Mouse (Mus musculus) CD8-positive naive resting alpha-beta T cell, adult 2 months (primary cell): ENCODE data around the gene Nthl1.

Source experiments
- DNase-seq, 2 experiments: peaks; one replicate each; pipeline ENCODE4 v3.0.0; 2022; ENCODE audit warnings: low read depth in 2 of 2, low spot score in 2 of 2

The Nthl1 gene

DNA sequence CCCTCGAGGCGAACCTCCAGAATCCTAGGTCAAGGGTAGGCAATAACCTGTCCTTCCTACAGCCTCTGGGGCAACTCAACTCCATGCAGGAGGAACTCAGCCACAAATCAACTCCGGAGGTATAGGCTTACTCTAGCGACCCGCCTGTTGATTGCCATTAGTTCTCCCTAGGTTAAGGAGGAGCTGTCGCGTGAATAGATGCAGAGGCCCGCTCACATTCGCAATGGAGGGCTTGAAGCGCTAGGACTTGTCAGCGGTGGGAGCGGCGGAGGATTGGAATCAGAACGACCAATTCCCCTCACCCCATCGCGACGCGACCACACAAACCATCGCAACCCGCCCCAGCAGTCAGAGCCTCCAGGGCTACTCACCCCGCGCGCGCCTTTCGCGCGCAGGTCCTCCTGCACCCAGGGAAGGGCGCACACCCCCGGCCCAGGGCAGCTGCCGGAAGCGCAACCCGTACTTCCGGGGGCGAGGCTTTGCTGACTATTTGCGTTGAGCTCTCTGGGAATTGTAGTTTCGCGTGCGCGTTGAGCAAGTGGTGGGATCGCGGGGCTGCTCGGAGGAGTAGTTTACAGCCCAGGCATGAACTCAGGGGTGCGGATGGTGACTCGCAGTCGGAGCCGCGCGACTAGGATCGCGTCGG, at the start of gene Nthl1, which contains the start of gene Tsc2:
Gene Nthl1, plus strand, starts transcription at position 514 of the 646 bp plus-strand sequence.
Gene Tsc2, minus strand, starts transcription at position 464 of the 646 bp plus-strand sequence.
- DNase-seq = peak; percentile 73 to 79

DNA sequence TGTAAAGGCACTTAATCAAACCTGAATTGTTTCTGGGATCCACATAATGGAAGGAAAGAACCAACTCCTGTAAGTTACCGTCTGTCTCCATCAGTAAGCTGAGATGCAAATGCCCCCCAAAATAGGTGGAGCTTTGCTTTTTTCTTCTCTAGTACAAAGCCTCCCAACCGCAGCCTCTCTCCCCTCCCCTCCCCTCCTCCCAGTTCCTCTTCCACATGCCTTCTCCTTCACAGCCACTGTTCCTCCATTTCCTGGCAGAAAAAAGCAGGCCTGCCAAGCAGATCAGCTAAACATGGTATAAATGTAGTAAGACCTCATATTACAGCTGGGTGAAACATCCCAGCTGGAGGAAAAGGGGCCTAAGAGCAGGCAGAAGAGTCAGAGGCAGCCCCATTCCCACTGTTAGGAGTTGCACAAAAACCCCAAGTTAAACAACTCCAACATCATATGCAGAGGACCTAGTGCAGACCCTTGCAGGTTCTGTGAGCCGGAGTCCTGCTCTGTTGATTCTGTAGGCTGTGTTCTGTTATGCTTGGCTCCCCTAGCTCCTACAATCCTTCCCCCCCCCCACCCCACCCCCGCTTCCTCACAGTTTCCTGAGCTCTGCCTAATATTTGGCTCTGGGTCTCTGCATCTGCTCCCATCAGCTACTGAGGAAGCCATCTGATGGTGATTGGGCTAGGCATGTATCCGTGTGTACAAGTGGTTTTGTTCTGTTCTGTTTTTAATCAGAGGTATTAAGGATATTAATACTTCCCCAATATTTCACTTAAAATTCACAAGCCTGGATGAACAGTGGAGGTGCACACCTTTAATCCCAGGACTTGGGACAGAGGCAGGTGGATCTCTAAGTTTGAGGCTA, 48.6 kb upstream of the Nthl1 start:
- no peak for DNase-seq

DNA sequence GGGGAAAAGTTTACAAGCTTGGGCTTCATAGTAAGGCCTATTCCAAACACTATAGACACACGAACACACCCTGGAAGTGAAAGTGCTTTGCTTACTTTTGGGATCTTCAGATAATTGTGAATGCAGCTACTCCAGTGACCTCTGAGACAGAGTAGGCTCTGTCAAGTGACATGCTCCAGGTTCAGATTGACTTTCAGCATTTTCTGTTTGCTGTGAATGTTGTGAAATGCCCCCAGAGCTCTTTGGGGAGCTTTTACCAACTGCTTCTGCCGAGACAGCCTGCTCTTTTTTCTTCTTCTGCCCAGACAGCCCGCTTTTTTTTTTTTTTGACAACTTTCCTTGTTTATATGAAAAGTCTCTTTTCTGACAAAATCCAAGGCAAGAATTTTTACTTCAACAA, 48.0 kb upstream of the Nthl1 start:
- DNase-seq = no peak

DNA sequence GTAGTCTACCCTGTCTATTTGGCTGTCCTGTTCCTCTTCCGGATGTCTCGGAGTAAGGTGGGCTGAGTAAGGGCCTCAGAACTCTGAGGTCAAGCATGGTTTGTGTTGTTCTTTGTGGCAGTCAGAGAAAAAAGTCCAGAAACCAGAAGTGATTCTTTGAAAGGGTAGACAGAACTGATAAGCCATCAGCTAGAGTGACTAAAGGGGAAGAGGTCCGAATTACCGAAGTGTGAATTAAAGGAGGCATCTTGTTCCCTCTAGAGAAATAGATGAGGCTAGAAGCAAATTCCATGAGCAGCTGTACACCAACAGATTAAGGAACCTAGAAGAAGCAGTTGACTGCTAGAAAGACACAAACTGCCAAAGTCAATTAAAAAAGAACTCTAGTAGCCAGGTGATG, 45.9 kb upstream of the Nthl1 start:
- DNase-seq = no peak

DNA sequence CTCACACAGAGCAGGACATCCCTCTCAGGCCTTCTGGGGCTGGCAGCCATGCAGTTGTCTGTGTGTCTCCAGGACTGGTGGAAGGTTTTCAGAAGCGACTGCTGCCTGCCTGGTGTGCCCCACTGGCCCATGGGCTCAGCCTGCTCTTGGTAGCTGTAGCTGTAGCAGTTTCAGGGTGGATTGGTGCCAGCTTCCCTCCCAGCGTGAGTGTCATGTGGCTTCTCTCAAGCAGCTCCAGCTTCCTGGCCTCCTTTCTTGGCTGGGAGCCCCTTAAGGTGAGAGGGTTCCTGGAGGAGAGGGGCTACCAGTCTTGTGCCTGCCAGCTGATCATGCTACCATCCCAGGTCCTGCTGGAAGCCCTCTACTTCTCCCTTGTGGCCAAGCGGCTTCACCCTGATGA, 41.5 kb upstream of the Nthl1 start:
- no peak for DNase-seq

DNA sequence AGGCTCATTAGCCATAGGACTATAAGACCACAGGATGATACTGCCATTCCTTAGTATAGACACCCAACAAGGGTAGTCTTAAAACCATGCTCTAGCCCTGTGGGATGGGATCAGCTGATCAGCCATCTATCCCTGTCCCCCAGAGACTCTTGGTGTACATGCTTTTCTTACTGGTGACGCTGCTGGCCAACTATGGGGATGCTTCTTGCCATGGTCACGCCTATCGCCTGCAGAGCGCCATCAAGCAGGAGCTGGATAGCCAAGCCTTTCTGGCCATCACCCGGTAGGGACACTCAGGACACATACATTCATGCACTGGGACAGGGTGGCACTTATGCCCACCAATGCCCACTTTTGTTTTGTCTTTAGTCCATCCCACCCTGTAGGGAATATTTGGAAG, 40.8 kb upstream of the Nthl1 start:
- no peak for DNase-seq

DNA sequence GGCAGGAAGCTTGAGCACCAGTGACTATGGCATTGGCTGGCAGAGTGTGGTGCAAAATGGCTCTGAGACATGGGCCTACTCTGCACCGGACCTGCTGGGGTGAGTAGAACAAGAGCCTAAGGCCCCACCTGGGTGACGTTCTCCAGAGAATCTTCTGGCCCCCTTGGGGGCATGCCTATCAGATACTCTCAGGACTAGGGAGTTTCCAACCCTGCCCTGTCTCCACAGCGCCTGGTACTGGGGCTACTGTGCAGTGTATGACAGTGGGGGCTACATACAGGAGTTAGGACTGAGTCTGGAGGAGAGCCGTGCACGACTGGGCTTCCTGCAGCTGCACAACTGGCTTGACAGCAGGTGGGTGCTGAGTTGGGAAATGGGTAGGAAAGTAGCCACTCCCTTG, 39.2 kb upstream of the Nthl1 start:
- no peak for DNase-seq

DNA sequence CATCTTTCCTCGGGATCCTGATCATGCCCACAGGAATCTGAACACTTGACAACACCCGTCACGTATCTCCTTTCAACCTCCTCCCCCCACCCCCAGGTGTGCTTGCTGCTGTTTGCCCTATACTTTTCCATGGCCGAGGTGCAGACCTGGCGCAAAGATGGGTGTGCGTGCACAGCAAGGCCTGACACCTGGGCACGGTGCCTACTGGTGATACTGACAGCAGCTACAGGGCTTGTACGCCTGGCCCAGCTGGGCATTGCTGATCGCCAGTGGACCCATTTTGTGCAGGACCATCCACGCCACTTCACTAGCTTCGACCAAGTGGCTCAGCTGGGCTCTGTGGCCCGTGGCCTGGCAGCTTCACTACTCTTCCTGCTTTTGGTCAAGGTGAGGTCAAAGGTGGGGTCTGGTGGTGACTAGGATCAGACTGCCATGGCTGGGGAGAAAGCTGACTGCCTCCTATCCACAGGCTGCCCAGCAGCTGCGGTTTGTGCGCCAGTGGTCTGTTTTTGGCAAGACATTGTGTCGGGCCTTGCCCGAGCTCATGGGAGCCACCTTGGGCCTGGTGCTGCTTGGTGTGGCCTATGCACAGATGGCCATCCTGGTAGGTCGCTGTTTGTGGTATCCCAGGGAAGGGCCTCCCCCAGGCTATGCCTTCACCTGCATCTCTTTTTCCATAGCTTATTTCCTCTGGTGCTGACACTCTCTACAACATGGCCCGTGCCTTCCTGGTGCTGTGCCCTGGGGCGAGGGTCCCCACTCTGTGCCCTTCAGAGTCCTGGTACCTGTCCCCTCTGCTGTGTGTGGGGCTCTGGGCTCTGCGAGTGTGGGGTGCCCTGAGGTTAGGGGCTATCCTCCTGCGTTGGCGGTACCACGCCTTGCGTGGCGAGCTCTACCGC, 38.2 kb upstream of the Nthl1 start:
- no peak for DNase-seq

DNA sequence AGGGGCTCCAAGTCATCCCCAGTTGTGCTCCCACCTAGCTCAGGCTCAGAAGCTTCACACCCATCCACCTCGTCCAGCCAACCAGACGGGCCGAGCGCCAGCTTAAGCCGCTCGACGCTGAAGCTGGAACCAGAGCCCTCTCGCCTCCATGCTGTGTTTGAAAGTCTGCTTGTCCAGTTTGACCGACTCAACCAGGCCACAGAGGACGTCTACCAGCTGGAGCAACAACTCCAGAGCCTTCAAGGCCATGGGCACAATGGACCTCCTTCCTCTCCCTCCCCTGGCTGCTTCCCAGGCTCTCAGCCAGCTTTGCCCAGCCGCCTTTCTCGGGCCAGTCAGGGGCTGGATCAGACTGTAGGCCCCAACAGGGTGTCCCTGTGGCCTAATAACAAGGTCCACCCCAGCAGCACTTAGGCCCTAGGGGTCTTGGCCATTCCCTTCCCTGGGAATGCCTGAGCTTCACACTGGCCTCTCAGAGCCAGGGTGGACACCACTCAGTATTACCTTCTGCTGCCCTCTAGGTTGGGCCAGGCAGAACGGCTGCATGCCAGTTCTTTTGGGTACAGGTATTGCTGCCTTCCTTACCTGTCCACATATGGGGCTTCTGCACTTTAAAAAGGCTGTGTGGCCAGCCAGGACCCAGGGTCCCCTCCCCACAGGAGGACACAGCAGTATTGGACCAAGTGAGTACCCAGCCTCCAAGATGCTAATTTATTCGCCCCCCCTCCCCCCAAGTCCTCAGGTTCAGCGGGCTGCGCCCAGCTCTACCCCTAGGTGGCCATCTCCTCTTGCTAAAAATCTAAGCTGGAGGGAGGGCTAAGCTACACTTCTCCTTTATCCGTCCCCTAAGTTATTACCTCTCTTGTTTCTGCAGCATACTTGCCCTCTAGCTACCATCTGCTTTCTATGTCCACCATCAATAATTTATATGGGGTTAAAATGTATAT, 37.1 kb upstream of the Nthl1 start:
- DNase-seq = no peak

DNA sequence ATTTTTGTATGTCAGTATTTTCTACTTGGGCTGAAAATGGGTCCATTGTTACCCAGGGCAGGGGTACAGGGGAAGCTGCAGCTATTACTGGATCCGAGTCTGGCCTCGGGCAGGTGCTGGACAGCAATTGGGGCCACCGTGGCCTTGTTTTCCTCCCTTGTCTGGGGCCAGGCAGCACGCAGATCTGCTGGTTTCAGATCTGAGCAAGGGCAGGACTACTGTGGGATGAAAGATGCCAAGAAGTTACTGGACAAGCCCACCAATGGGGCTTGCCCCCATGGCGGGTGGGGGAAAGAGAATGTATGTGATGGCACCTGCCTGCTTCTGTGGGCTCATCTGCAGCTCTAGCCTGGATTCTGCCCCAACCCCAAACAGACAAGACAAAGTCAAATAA, 36.4 kb upstream of the Nthl1 start:
- DNase-seq = no peak

DNA sequence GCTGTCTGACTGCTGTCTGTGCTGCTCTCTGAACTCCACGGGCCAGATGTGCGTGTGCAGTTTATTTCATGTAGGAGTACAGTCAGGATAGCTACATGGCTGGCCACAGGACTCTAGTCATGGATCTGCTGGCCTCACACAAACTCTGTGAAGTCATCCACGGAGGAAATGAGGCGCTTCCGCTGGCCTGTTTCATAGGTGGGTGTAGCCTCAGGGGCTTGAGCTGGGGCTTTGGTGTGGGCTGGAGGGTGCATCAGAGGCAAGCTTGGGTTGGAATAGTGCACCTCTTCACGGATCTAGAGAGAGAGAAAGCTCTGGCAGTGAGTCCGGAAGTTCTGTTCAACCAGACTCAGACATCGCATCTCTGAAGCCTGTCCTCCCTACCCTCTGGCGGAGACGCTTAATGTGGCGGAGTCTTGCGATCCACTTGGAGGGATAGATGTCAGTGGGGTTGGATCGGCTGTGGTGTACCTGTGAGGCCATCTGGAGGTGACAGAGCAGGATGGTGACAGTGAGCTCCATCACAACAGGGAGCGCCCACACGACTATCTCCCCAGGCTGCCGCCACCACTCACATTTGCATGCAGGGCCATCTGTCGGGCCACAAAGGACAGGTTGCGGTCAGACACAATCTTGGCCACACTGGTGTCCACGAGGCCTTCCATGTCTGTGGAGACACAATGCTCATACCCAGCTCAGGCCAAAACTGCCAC, 35.9 kb upstream of the Nthl1 start:
- DNase-seq = no peak

DNA sequence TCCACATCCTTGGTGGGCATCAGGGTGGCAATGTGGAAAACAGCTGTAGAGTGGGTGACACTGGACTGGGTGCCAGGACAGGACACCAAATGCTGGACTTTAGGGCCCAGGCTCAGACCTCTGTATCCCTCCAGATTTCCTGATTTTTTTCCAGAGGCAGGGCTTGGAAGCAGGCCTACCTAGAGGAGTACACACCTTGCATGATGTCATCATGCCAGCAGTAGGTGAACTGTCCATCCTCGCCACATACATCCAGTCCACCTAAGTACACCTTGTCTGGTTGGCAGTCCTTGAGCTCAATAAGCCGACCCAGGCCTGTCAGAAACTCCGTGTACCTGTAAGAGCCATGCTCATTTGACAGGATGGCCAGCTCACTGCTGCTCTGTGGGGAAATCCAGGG, 34.5 kb upstream of the Nthl1 start:
- DNase-seq = no peak

DNA sequence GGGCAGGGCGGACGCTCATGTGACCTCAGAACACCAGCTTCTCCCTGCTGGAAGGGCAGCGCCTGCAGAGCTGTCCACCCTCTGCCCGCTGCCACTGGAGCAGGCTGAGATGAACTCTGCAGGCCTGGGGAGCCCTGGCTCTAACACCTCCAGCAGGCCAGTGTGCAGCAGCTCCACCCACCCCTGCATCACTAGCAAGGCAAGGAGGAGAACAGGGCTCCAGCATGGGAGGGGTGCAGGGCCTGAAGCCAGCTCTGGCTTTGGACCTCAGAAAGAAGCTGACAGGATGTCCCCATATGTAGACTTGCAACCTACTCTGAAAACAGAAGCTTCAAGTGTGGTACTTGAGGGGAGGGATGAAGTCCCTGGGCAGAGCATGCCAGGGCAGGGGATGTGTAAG, 32.0 kb upstream of the Nthl1 start:
- no peak for DNase-seq

DNA sequence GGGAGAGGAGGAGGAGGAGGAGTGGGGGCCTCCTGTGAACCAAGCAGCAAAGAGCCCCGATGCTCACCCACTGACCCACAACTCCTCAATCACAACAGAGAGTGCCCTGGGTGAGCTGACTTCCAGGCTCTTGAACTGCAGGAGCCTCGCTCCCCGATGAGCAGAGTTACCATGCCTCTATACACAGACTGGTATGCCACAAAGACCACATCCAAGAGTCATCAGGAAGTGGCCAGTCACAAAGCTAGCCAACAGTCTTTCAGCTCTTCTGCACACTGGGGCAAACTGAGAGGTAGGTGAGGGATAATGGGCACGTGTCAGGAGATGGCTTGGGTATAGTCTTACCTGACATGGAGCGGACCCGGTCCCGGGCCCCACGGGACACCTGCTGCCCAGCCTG, 28.5 kb upstream of the Nthl1 start:
- DNase-seq = no peak

DNA sequence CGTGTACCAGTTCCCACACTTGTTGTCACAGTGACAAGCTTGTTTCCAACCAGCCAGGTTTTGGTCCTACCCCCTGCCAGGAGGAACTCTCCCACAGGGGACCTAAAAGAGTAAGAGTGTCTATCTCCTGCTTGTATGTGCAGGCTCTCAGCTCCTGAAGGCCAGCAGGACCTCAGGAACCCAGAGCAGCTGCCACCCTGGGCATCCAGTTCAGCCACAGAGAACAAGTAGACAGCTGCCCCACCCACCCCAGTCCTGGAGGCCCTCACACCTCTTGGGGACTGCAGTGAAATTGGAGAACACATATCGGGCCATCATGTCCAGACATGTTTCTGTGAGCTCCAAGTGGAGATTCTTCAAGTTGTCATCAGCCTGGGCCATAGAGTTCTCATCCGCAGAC, 27.9 kb upstream of the Nthl1 start:
- no peak for DNase-seq

DNA sequence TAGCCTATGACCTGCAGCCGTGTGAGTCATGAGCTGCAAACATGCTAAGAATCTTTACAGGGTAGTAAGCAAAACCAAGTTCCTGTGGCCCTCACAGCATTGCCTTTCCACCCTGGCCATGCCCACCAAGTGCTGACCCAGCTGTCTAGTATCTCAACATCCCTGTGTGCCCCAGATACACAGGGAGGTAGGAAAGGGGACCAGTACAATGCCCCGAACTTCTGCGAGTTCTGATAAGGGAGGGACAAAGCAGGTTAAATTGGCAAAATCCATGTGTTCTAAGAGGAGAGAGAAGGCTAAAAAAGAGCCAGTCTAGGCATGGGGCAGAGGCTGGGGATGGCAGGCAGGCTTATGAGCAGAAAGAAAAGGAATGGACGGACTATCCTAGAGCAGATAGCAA, 24.1 kb upstream of the Nthl1 start:
- DNase-seq = no peak

DNA sequence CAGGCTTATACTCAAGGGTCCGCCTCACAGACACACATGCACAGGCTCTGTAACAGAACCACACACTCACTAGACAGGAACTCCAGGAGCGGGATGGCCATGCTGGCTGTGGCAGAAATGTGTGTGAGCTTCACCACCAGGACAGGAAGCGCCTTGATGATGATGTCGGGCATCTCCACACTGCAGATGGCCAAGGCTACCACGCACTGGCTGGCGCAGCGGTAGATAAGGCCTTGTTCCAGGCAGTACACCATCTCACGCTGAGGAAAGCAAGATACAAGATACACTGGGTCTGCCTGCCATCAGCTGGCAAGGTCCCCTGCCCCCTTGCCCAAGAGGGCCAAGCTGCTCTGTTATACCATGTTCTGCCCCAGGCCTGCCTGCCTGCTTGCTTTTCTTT, 23.6 kb upstream of the Nthl1 start:
- DNase-seq = no peak

DNA sequence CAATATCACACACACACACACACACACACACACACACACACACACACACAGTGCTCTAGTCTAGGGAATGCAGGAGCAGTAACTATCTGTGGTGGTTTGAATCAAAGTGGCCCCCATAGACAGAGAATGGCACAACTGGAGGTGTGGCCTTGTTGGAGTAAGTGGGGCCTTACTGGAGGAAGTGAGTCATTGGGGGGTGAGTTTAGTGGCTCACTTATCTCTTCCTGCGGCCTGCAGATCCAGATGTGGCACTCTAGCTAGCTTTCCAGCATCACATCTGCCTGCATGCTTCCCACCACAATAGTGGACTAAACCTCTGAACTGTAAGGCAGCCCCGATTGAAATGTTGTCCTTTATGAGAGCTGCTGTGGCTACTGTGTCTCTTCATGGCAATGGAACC, 21.8 kb upstream of the Nthl1 start:
- DNase-seq = no peak

DNA sequence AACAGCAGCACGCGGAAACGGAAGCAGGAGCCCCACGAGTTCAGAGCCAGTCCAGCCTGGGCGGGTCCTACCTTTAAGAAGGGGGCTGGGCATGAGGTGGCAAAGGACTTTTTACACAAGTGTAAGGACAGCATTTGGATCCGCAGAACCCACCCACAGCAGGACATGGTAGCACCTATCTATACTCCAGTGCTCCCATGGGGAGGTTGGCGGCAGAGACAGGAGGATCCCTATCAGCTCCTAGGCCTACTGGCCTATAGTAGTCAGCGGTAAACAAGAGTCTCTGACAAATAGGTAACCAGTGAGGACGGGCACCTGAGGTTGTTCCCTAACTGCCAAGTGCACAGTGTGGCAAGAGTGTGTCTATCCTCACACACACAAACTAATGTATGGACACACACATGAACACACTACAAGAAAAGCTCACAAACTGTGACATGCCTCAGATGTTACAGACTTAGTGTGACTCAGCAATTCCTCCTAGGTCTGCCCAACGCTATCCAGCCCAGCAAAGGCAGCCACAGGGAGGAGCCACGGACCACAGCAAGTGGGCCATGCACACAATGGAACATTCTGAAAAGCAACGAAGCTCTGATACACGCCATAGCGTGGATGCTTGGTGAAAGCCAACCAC, 14.8 kb upstream of the Nthl1 start:
- DNase-seq = no peak

DNA sequence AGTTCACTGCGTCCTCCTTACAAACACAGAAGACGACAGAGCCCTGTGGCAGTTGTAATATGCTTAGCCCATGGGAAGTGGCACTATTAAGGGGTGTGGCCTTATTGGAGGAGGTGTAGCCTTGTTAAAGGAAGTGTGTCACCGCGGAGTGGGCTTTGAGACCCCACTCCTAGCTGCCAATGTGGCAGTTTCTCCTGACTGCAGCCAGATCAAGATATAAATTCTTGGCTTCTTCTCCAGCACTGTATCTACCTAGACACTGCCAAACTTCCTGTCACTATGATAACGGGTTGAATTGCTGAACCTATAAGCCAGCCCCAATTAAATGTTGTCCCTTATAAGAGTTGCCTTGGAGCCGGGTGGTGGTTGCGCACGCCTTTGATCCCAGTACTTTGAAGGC, 7.0 kb upstream of the Nthl1 start:
- no peak for DNase-seq
